Mouse (Mus musculus) kidney, embryonic 16.5 days (tissue): ENCODE measurements around the gene Irf8. TPM values are rescaled to one million over a fixed set of nuclear protein-coding genes. Genes with fewer than 3 reads are reported as not detected.
"Not testable (repeated sequence)": the region's sequence is repeated elsewhere in the genome, so short reads cannot be mapped to it uniquely, and the experiment has no call there.

Source experiments
- ATAC-seq: fragments of 200-750 bp; cut with Nextera tagmentation; 2 replicates; pipeline ENCODE4 v1.8.0; 2017; ENCODE audit warnings: moderate TSS enrichment; ENCODE audit not compliant: low FRiP score, low TSS enrichment
- H3K27ac ChIP-seq: fragments of 300-500 bp; sonication (generic); 2 replicates; pipeline ENCODE4 v1.5.1; 2014; ENCODE audit warnings: low read length
- H3K27me3 ChIP-seq: fragments of 300-500 bp; sonication (generic); 2 replicates; pipeline ENCODE4 v1.6.1; 2014; ENCODE audit warnings: low read length, control low read depth, mixed read lengths; ENCODE audit not compliant: insufficient read depth
- H3K36me3 ChIP-seq: fragments of 300-500 bp; sonication (generic); 2 replicates; pipeline ENCODE4 v1.6.1; 2014; ENCODE audit warnings: low read length, control low read depth, mixed read lengths; ENCODE audit not compliant: insufficient read depth
- H3K4me1 ChIP-seq: fragments of 300-500 bp; sonication (generic); 2 replicates; pipeline ENCODE4 v1.6.1; 2014; ENCODE audit warnings: low read length, control low read depth, mixed read lengths; ENCODE audit not compliant: insufficient read depth
- H3K4me2 ChIP-seq: fragments of 300-500 bp; sonication (generic); replicated peaks from 2 replicates; pipeline ENCODE4 v1.6.1; 2014; ENCODE audit warnings: low read depth, low read length
- H3K4me3 ChIP-seq: fragments of 300-500 bp; sonication (generic); 2 replicates; pipeline ENCODE4 v1.5.1; 2014; ENCODE audit warnings: mild to moderate bottlenecking, low read length
- H3K9ac ChIP-seq: fragments of 300-500 bp; sonication (generic); replicated peaks from 2 replicates; pipeline ENCODE4 v1.6.1; 2014; ENCODE audit warnings: low read length
- H3K9me3 ChIP-seq: fragments of 300-500 bp; sonication (generic); 2 replicates; pipeline ENCODE4 v1.6.1; 2016; ENCODE audit warnings: low read length, control low read depth
- WGBS: fragments of 180-500 bp; shearing (Covaris S2); extraction: QIAGEN DNeasy Blood & Tissue Kit; methylation state at CpG from one replicate; pipeline ENCODE4 v1.1.7; 2014; 5-methylcytosine and 5-hydroxymethylcytosine counted together
- polyA plus RNA-seq: library from polyadenylated mRNA; unstranded; fragments of >200 nt; fragmentation: Nextera tagmentation; extraction: Ambion mirVana; gene quantifications from 2 replicates; pipeline ENCODE4 v1.2.1, GENCODE M21; 2015

The Irf8 gene
- polyA plus RNA-seq, 1 experiment from 2014 or later, result 10.0 TPM

DNA sequence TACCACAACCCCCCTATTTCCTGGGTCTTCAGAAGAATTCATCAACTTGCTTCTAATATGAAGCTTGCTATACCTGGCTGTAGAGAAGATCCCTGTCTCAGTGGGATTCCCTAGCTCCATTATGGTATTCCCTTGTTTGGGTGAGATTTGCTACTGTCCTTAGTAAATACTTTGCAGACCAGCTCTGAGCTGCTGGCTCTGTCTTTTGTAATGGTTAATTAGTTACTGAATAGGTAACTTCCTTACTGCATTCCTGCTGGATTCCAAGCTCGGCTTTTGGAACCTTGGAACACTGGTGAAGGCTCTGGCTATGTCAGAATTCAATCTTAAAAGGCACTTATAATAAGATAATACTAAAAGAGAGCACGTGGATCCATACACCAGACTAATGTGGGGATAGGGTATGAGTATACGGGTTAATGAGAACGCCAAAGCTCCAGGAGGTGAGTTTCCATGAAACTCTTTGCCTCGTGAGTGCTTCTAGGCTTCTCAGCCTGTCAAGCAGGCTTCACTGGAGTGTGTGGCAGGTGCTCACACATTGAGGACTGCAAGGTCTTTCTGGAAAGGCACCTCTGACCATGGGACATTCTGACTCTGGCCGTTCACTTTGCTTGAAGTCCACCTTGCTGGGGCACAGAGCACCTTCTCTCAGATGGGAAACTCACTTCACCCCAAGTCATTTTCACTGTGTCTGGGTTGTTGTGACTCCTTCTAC is 67.7 kb downstream of the Irf8 start:
- not testable (repeated sequence) for H3K9ac ChIP-seq, H3K9me3 ChIP-seq, H3K36me3 ChIP-seq, H3K4me2 ChIP-seq, H3K4me3 ChIP-seq, ATAC-seq
- Histone ChIP-seq H3K27me3 (peaks cover 11% of the 10 kb centered on the region), H3K27ac (peak overlapping the region; percentile 59), H3K4me1 (peaks cover 19% of the 10 kb centered on the region)
- WGBS, result 53% methylated on average over 6 of the region's 6 CpGs

DNA sequence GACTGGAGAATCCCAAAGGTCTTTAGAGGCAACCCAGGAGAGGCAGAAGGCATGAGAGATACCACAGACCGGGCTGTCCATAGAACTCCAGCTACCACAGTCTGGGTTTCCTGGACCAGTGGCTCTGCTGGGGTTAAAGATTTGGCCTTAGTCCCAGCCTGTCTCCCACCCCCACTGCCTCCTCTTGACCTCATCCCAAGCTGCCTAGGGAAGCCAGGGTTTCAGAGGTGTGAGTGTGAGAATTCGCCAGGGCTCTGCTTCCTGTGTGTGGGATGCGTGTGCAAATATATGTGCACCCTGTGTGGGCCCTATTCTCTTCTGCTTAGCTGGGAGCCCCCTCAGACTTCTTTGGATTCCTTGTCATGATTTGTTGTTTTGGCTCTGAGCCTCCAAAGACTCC is 68.6 kb downstream of the Irf8 start:
- peak overlapping the region; percentile 59; the same call in 1 of the 2 replicates for H3K27ac ChIP-seq
- no peak overlapping the region for H3K9ac ChIP-seq
- H3K9me3 ChIP-seq, result no peaks in the 10 kb centered on the region
- H3K4me3 ChIP-seq, result no peak overlapping the region
- H3K36me3 ChIP-seq, result no peaks in the 10 kb centered on the region
- WGBS, result 33% methylated on average over 3 of the region's 3 CpGs
- no peak for ATAC-seq
- peaks cover 19% of the 10 kb centered on the region for H3K4me1 ChIP-seq
- no peak overlapping the region for H3K4me2 ChIP-seq
- peaks cover 11% of the 10 kb centered on the region for H3K27me3 ChIP-seq

Other genes starting within 250 kb of the Irf8 start
- gene Gins2, start 147.1 kb upstream of the Irf8 start, polyA plus RNA-seq, result 114 and 117 TPM in 2 replicates
- gene 1190005I06Rik, start 88.7 kb upstream of the Irf8 start, polyA plus RNA-seq, result 2.3 and 2.4 TPM in 2 replicates
- gene Gm27021, start 68.3 kb upstream of the Irf8 start, polyA plus RNA-seq, result 3.4 and 4.2 TPM in 2 replicates
- gene Cox4i1, start 68.1 kb upstream of the Irf8 start, polyA plus RNA-seq, result 1,211 and 1,278 TPM in 2 replicates
- gene Emc8, start 67.8 kb upstream of the Irf8 start, polyA plus RNA-seq, result 253 and 262 TPM in 2 replicates